Mouse (Mus musculus) Patski (cell line): ENCODE data around the gene Hist1h2ad. TPM values are rescaled to one million over a fixed set of nuclear protein-coding genes. Genes with fewer than 3 reads are reported as not detected.
"Not testable (repeated sequence)": the region's sequence is repeated elsewhere in the genome, so short reads cannot be mapped to it uniquely, and the experiment has no call there.

ENCODE experiments used
- ATAC-seq: fragments of 100-300 bp; one replicate; pipeline ENCODE4 v1.8.0; 2021
- CTCF ChIA-PET: fragments of 350-600 bp; sonication (Branson Sonifier 250); formaldehyde crosslinking; loops from one replicate; lab custom pipeline; 2022; ENCODE audit warnings: inconsistent platforms; lab: Charles Lee
- POLR2A ChIA-PET: fragments of 350-600 bp; sonication (Branson Sonifier 250); formaldehyde crosslinking; loops from one replicate; lab custom pipeline; 2022; ENCODE audit warnings: antibody characterized with exemption, inconsistent platforms; lab: Charles Lee
- DNase-seq: peaks from one replicate; pipeline ENCODE4 v3.0.0-alpha.2; 2011; ENCODE audit warnings: low read depth, low spot score
- H3K27me3 ChIP-seq: fragments of 371-371 bp; one replicate; pipeline ENCODE4 v1.5.1; 2021
- CTCF ChIP-seq: fragments of 100-300 bp; IDR thresholded peaks from one replicate; pipeline ENCODE4 v1.5.1; 2021
- in situ Hi-C: fragments of 300-500 bp; cut with MboI; formaldehyde crosslinking; loops from 3 replicates; pipeline ENCODE4 v1.11.1; 2018; ENCODE audit warnings: low pct_unique_long_range_greater_than_20kb, mixed read lengths
- polyA plus RNA-seq: library from polyadenylated mRNA; unstranded; gene quantifications from one replicate; pipeline ENCODE4 v1.2.3, GENCODE M21; 2021

The Hist1h2ad gene
- 1.0 TPM for polyA plus RNA-seq

DNA sequence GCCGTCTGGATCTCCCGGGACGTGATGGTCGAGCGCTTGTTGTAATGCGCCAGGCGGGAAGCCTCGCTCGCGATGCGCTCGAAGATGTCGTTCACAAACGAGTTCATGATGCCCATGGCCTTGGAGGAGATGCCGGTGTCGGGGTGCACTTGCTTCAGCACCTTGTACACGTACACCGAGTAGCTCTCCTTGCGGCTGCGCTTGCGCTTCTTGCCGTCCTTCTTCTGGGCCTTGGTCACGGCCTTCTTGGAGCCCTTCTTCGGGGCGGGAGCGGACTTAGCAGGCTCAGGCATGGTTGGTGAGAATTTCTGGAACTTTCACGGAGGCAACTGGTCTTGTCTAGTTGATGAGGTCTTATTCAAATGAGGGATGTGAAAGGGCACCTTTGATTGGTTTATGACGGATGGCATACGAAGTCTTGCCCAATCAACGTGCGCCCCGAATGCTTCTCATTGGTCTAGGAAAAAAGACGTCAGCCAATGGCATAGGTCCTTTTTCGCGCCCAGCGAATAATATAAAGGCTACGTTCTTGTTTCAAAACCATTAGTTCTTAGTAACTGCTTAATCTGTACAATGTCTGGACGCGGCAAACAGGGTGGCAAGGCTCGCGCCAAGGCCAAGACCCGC lies at the start of gene Hist1h2ad, which contains the start of gene Hist1h2bf:
Gene Hist1h2ad, plus strand, starts transcription at position 484 of the 627 bp plus-strand sequence.
Gene Hist1h2bf, minus strand, starts transcription at position 299 of the 627 bp plus-strand sequence.
- POLR2A ChIA-PET, in situ Hi-C loops, H3K27me3 ChIP-seq, CTCF ChIA-PET: not testable (repeated sequence)
- DNase-seq (peak; percentile 94), ATAC-seq (peak; percentile 75)

DNA sequence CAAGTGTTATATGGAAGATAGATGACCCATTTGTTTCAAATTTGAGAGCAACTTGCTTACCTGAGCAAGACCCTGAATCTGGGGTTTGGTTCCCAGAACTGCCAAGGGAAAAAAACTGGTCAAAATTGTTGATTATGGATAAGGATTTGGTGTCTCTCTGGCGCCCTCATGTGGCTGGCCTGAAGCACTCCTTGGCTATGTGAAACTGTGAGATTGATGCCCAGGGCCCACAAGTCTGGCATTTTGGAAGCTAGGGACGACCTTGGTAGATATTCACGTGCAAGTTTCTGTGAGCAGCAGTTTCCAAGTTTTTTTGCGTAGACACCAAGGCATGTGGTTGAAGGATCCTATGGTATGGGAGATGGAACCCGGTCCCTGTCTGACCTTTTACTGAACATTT lies 49.5 kb upstream of the Hist1h2ad start:
- ChIA-PET CTCF (interaction anchor here (0.7 to 2.8 kb wide), 10 partner anchors 23 to 99 kb away, joined by 3 to 21 read pairs (median 5); no protein-coding TSS in a partner anchor), POLR2A (interaction anchor here (0.5 kb wide), 1 partner anchor 91 kb away, joined by 3 read pairs; no protein-coding TSS in a partner anchor)
- no peaks in the 10 kb centered on the region for H3K27me3 ChIP-seq
- ATAC-seq: peak; percentile 46
- no peak for DNase-seq
- peak; percentile 95 for TF ChIP-seq CTCF
- in situ Hi-C loops: loop anchor here (5.0 kb wide), 1 partner anchor 92 kb away; no protein-coding TSS in a partner anchor

- POLR2A ChIA-PET: interaction anchor here (1.7 kb wide), 1 partner anchor 93 kb away, joined by 5 read pairs; no protein-coding TSS in a partner anchor
- no peaks in the 10 kb centered on the region for H3K27me3 ChIP-seq
- DNase-seq (no peak), ATAC-seq (no peak)
- TF ChIP-seq CTCF: no peak
- CTCF ChIA-PET: interaction anchor here (0.7 to 2.8 kb wide), 7 partner anchors 8 to 101 kb away, joined by 3 to 20 read pairs (median 3); no protein-coding TSS in a partner anchor
- in situ Hi-C loops: no loop called here
Observed at GRCm38 (mm10) chr13:23525901-23526300, 48.3 kb upstream of the Hist1h2ad start.

DNA sequence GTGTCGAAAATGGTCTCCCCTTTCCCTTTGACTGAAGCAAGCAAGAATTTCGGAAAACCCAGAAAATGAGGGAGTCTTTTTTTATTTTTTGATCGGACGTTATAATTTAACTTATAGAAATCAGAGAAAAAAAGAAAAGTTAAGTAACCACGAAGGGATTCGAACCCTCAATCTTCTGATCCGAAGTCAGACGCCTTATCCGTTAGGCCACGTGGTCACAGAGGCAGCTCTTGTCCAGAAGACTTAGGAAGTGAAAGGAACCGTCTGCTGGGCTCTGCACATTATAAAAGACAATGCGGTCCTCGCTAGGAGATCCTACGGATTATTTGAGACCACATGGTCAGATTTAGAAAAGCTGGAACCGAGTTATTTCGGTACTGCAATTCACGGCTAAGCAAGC lies 47.9 kb upstream of the Hist1h2ad start:
- no peaks in the 10 kb centered on the region for H3K27me3 ChIP-seq
- DNase-seq: no peak
- ATAC-seq: peak; percentile 27
- no peak for TF ChIP-seq CTCF
- ChIA-PET CTCF (interaction anchor here (0.7 to 2.8 kb wide), 6 partner anchors 9 to 101 kb away, joined by 3 to 20 read pairs (median 3); no protein-coding TSS in a partner anchor), POLR2A (interaction anchor here (1.7 kb wide), 1 partner anchor 94 kb away, joined by 5 read pairs; no protein-coding TSS in a partner anchor)
- in situ Hi-C loops: no loop called here

DNA sequence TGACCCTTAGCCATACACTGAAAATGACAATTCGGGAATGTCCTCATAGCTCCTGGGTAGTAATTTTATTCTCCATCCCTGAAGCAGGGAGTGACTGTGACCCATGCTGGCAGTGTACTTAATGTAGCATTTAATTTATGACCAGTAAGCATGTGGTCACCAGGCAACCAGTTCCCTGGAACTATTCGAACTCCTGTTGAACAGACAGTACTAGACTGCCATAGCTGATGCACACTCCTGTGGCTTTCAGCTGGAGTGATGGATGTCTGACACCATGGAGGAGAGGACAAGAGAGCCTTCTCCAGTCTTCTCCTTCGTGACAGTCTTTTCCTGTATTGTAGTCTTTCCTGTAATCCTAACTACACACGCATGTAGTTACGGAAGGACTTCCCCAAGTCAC lies 45.2 kb upstream of the Hist1h2ad start:
- ATAC-seq: no peak
- no peak for DNase-seq
- TF ChIP-seq CTCF: no peak
- ChIA-PET POLR2A (interaction anchor here (0.6 to 1.2 kb wide), 2 partner anchors 28 to 1818 kb away, joined by 3 to 4 read pairs; no protein-coding TSS in a partner anchor), CTCF (interaction anchor here (1.2 to 2.4 kb wide), 5 partner anchors 76 to 1485 kb away, joined by 3 to 8 read pairs (median 4); no protein-coding TSS in a partner anchor)
- H3K27me3 ChIP-seq: no peaks in the 10 kb centered on the region
- in situ Hi-C loops: no loop called here

GRCm38 (mm10) chr13:23529480-23530165 lies 44.6 kb upstream of the Hist1h2ad start:
- ChIA-PET CTCF (interaction anchor here (0.7 to 1.4 kb wide), 5 partner anchors 80 to 1485 kb away, joined by 3 to 5 read pairs (median 3); no protein-coding TSS in a partner anchor), POLR2A (interaction anchor here (0.6 to 1.2 kb wide), 2 partner anchors 27 to 1819 kb away, joined by 3 to 4 read pairs; no protein-coding TSS in a partner anchor)
- ATAC-seq (no peak), DNase-seq (no peak)
- in situ Hi-C loops: loop anchor here (5.0 to 10.0 kb wide), 3 partner anchors 68 to 1815 kb away; partner anchors contain the start of genes Hist1h2ag, Hist1h2ai, Hist1h2bj and Hist1h2bl
- H3K27me3 ChIP-seq: no peaks in the 10 kb centered on the region
- no peak for TF ChIP-seq CTCF

GRCm38 (mm10) chr13:23530181-23530900 lies 43.8 kb upstream of the Hist1h2ad start:
- in situ Hi-C loops: loop anchor here (5.0 to 10.0 kb wide), 3 partner anchors 67 to 1816 kb away; partner anchors contain the start of genes Hist1h2ag, Hist1h2ai, Hist1h2bj and Hist1h2bl
- ATAC-seq (peak; percentile 1), DNase-seq (no peak)
- no peaks in the 10 kb centered on the region for H3K27me3 ChIP-seq
- TF ChIP-seq CTCF: no peak
- ChIA-PET POLR2A (interaction anchor here (1.2 kb wide), 1 partner anchor 26 kb away, joined by 3 read pairs; no protein-coding TSS in a partner anchor), CTCF (interaction anchor here (0.7 to 1.4 kb wide), 4 partner anchors 80 to 1486 kb away, joined by 3 to 5 read pairs (median 4); no protein-coding TSS in a partner anchor)

GRCm38 (mm10) chr13:23530901-23531875 lies 43.0 kb upstream of the Hist1h2ad start, which contains the start of gene Hist1h4h:
Gene Hist1h4h, plus strand, starts transcription at chr13:23531050.
- in situ Hi-C loops: loop anchor here (5.0 to 10.0 kb wide), 3 partner anchors 66 to 1816 kb away; partner anchors contain the start of genes Hist1h2ag, Hist1h2ai, Hist1h2bj and Hist1h2bl
- ChIA-PET CTCF (no interaction called here), POLR2A (interaction anchor here (0.6 kb wide), 1 partner anchor 1793 kb away, joined by 3 read pairs; no protein-coding TSS in a partner anchor)
- TF ChIP-seq CTCF: no peak
- peak; percentile 68 for ATAC-seq
- peak; percentile 92 for DNase-seq
- H3K27me3 ChIP-seq: no peaks in the 10 kb centered on the region
